Mouse (Mus musculus) heart, embryonic 13.5 days (tissue): ENCODE measurements around the gene Sult6b2. TPM values are rescaled to one million over a fixed set of nuclear protein-coding genes. Genes with fewer than 3 reads are reported as not detected.

Experiments used
- ATAC-seq: fragments of 200-750 bp; cut with Nextera tagmentation; 2 replicates; pipeline ENCODE4 v1.8.0; 2017; ENCODE audit warnings: moderate TSS enrichment; ENCODE audit not compliant: insufficient number of reproducible peaks, low FRiP score, low TSS enrichment; ENCODE audit errors: extremely low read depth
- H3K27ac ChIP-seq: fragments of 300-500 bp; sonication (generic); replicated peaks from 2 replicates; pipeline ENCODE4 v1.5.1; 2015; ENCODE audit warnings: moderate library complexity, mild to moderate bottlenecking, inconsistent platforms
- H3K27me3 ChIP-seq: fragments of 300-500 bp; sonication (generic); replicated peaks from 2 replicates; pipeline ENCODE4 v1.6.1; 2015; ENCODE audit warnings: mild to moderate bottlenecking, inconsistent platforms
- H3K36me3 ChIP-seq: fragments of 300-500 bp; sonication (generic); 2 replicates; pipeline ENCODE4 v1.6.1; 2015; ENCODE audit warnings: mild to moderate bottlenecking, inconsistent platforms
- H3K4me1 ChIP-seq: fragments of 300-500 bp; sonication (generic); 2 replicates; pipeline ENCODE4 v1.6.1; 2015; ENCODE audit warnings: inconsistent platforms
- H3K4me2 ChIP-seq: fragments of 300-500 bp; sonication (generic); 2 replicates; pipeline ENCODE4 v1.6.1; 2015; ENCODE audit warnings: inconsistent platforms, mild to moderate bottlenecking, moderate library complexity
- H3K4me3 ChIP-seq: fragments of 300-500 bp; sonication (generic); 2 replicates; pipeline ENCODE4 v1.5.1; 2015; ENCODE audit warnings: moderate library complexity, mild to moderate bottlenecking, inconsistent platforms
- H3K9ac ChIP-seq: fragments of 300-500 bp; sonication (generic); 2 replicates; pipeline ENCODE4 v1.6.1; 2015; ENCODE audit warnings: inconsistent platforms, mild to moderate bottlenecking, moderate library complexity
- H3K9me3 ChIP-seq: fragments of 300-500 bp; sonication (generic); 2 replicates; pipeline ENCODE4 v1.6.1; 2016; ENCODE audit warnings: inconsistent platforms
- WGBS: fragments of 180-500 bp; shearing (Covaris S2); methylation state at CpG from one replicate; pipeline ENCODE4 v1.1.7; 2015; ENCODE audit warnings: mixed read lengths; 5-methylcytosine and 5-hydroxymethylcytosine counted together
- polyA plus RNA-seq: library from polyadenylated mRNA; unstranded; fragments of >200 nt; fragmentation: Nextera tagmentation; extraction: Ambion mirVana; gene quantifications from 2 replicates; pipeline ENCODE4 v1.2.1, GENCODE M21; 2015

Gene Sult6b2
- polyA plus RNA-seq = 0.07 TPM in 1 of 2 replicates, not detected in the other

DNA sequence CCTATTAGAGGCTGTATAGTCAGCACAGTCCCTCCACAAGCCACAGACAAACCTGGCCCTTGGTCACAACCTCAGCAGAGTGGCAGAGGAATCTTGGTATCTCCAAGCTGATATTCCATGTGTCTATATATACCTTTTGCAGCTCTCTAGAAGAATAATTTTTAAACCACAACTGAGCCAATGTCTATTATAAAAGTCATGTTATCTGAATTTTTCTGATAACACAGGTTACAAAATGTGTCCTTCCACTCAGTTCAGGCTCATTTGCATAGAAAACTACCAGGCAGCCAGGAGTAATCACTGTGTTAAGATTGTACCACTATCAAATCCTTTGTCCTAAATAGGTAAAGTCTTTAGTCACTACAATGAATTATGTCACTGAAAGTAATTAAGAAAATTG is at the start of gene Sult6b2:
Gene Sult6b2, minus strand, starts transcription at position 101 of the 400 bp plus-strand sequence.
- Histone ChIP-seq H3K4me3 (no peak within 1 kb of the TSS), H3K4me2 (no peak within 1 kb of the TSS), H3K4me1 (peaks cover 2% of the 10 kb centered on the region; the same call in 1 of the 2 replicates), H3K27me3 (no peaks in the 10 kb centered on the region), H3K36me3 (no peaks in the 10 kb centered on the region), H3K9ac (no peak within 1 kb of the TSS), H3K27ac (no peak within 1 kb of the TSS), H3K9me3 (no peaks in the 10 kb centered on the region)
- ATAC-seq = no peak

DNA sequence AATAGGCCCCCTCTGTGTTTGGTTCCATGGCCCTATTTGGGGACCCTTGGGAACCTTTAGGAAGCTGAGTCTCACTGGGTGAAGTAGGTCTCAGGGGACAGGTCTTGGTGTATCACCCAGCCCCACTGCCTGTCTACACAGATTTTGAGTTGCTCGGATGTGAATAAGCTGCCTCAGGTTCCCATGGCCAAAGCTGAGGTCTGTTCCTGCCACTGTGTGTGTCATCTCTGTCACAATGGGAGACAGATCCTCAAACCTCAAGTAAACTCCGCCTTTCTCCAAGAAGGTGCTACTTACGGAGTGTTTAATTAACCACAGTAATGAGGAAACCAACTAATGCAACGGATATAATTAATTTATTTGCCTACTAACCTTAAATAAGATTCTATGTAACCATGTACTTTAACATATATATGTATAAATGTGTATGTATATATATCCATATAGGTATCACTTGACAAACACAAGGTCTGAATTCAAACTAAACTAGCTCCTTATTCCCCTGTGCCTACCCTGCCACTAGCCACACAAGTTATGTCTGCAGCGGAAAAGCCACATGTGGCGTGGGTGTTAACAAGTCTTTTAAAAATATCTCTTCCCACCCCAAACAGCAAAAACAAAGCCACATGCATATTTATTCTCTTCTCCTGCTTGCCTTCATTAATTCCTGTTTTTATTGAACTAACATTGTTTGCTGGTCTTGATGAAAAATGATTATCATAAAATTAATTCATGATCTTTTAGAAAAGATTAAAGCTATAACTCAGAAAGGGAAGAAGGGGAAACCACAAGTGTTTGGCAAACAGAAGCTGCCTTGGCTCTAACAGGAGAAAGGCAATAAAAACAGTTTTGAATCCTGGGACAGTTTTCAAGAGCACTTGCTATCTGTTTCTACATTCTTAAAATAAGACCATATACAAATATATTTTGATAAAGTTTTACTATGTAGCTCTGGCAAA is 48.4 kb upstream of the Sult6b2 start:
- Histone ChIP-seq H3K27ac (no peak overlapping the region), H3K9me3 (no peaks in the 10 kb centered on the region), H3K27me3 (no peaks in the 10 kb centered on the region), H3K4me1 (no peaks in the 10 kb centered on the region), H3K4me2 (no peak overlapping the region), H3K36me3 (no peaks in the 10 kb centered on the region), H3K4me3 (no peak overlapping the region), H3K9ac (no peak overlapping the region)
- ATAC-seq = no peak
- 76% methylated on average over 6 of the region's 6 CpGs for WGBS

DNA sequence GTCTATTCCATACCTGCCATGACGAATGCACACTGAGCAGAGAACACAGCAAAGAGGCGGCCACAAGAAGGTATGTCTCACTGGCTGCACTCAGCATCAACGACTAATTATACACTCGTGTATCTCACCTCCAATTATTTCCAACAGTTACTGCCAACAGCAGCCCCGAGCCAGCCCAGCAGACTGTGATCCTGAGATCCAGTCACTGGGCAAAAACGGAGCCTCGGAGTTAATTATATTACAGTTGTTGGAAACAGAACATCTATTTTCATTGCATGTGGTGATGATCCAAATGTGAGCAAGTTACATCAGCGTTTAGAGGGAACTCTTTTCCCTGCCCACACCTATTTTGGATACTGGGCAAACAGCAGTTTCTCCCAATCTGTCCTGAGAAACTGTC is 46.1 kb upstream of the Sult6b2 start:
- no peak for ATAC-seq
- WGBS = 75% methylated on average over 8 of the region's 8 CpGs

DNA sequence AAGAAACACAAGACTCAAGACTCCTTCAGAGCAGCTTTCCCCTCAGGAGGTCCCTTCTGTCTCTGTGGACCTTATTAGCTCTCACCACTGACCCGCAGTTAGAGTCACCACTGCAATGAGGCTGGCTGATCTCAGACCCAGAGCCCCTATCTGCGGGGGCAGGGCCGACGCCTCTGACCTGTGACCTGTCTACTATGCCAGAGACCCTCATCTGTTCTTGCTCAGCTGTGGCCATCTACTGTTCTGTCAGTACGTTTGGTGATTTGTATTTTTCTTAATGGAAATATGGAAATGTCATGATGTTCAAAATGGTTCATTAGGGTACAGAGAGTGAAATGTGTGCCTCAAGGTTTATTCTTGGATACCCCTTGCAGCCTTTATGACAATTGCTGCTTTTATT is 45.0 kb upstream of the Sult6b2 start:
- Histone ChIP-seq H3K4me3 (no peak overlapping the region), H3K4me2 (no peak overlapping the region)
- 38% methylated on average over 5 of the region's 5 CpGs for WGBS

More for the DNA sequence above, 46.1 kb upstream of the Sult6b2 start:
- Histone ChIP-seq H3K4me1 (no peaks in the 10 kb centered on the region), H3K9me3 (no peaks in the 10 kb centered on the region), H3K9ac (no peak overlapping the region), H3K4me2 (no peak overlapping the region), H3K27ac (no peak overlapping the region), H3K27me3 (no peaks in the 10 kb centered on the region), H3K36me3 (no peaks in the 10 kb centered on the region), H3K4me3 (no peak overlapping the region)

DNA sequence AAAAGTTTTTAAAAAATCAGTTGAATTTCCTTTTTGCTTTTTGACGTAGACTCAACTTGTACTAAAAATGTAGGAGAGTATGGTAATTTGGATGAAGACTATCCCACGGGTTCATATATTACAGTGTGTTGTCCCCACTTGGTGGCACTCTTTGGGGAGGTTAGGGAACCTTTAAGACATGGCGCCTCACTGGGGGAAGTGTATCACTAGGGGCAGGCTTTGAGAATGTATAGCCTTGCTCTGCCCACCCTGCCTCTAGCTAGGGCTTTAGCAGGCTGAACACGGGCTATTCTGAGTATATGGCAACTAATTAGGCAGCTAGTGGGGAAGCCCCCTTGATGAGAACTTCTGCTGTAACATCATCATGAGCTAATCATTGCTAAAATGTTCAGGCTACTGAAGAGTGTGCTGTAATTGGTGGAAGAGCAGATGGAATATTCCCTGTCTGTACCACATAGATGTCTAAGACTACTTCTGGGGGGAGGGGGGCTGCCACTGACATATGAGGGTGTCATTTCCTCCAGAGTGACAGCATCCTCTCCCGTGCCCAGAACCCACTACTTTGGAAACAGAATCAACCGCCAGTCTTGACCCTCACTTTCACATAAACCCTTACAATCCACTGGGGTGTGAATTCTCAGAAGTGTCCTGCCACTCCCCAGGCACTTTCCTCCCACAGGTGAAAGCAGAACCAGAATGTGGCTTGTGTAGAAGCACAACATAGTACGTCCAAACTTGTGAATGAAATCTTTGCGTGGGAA is 43.8 kb upstream of the Sult6b2 start:
- ATAC-seq = no peak
- H3K4me3 ChIP-seq = no peak overlapping the region
- 60% methylated on average over 8 of the region's 8 CpGs for WGBS
- H3K4me2 ChIP-seq = no peak overlapping the region
- H3K9me3 ChIP-seq = no peaks in the 10 kb centered on the region
- H3K4me1 ChIP-seq = no peaks in the 10 kb centered on the region
- H3K9ac ChIP-seq = no peak overlapping the region
- no peaks in the 10 kb centered on the region for H3K27me3 ChIP-seq
- no peaks in the 10 kb centered on the region for H3K36me3 ChIP-seq
- no peak overlapping the region for H3K27ac ChIP-seq

More for the DNA sequence above, 45.0 kb upstream of the Sult6b2 start:
- no peaks in the 10 kb centered on the region for H3K27me3 ChIP-seq
- H3K9ac ChIP-seq = no peak overlapping the region
- no peaks in the 10 kb centered on the region for H3K36me3 ChIP-seq
- no peaks in the 10 kb centered on the region for H3K9me3 ChIP-seq
- no peaks in the 10 kb centered on the region for H3K4me1 ChIP-seq
- no peak overlapping the region for H3K27ac ChIP-seq
- no peak for ATAC-seq

DNA sequence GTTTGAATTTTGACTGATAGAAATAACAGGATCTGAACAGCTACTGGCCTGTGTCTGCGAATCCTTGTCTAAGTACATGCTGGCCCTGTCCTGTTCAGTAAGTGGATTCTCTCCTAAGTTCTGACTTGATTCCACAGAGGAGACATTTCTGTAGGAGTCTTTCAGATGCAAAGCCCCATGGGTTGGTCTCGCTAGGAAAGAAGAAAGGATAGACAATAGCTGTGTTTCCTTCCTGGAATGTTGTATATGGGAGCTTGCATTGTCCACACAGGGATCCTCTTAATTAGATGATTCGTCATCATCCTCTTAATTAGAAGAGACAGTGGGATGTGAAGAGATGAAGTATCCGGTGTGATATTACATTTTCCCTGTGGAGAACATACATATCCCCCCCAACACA is 42.6 kb upstream of the Sult6b2 start:
- ATAC-seq = no peak
- H3K27me3 ChIP-seq = no peaks in the 10 kb centered on the region
- no peak overlapping the region for H3K4me2 ChIP-seq
- H3K27ac ChIP-seq = no peak overlapping the region
- 76% methylated on average over 4 of the region's 4 CpGs for WGBS
- no peaks in the 10 kb centered on the region for H3K9me3 ChIP-seq
- no peaks in the 10 kb centered on the region for H3K4me1 ChIP-seq
- H3K9ac ChIP-seq = no peak overlapping the region
- no peaks in the 10 kb centered on the region for H3K36me3 ChIP-seq
- H3K4me3 ChIP-seq = no peak overlapping the region

DNA sequence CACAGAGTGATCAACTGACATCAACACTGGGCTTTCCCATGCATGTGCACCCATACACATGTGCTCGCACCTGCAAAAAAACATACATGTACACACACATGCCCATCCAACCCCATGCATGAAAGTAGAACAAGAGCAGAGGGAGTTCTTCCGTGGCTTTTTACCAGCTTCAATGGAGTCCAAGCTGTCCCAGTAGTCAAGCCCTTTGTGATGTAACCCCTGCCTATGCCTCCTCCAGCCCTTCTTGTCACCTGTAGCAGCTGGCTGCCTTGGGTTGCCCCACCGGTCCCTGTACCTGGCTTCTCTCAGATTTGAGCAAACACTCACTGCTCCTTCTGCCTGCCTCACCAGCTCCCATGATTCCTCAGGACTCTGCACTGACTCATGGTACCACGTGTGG is 40.8 kb upstream of the Sult6b2 start:
- Histone ChIP-seq H3K9me3 (no peaks in the 10 kb centered on the region), H3K27ac (no peak overlapping the region), H3K4me3 (no peak overlapping the region), H3K9ac (no peak overlapping the region), H3K27me3 (no peaks in the 10 kb centered on the region), H3K4me2 (no peak overlapping the region), H3K4me1 (no peaks in the 10 kb centered on the region), H3K36me3 (no peaks in the 10 kb centered on the region)
- ATAC-seq = no peak
- WGBS = 74% methylated on average over 4 of the region's 4 CpGs

DNA sequence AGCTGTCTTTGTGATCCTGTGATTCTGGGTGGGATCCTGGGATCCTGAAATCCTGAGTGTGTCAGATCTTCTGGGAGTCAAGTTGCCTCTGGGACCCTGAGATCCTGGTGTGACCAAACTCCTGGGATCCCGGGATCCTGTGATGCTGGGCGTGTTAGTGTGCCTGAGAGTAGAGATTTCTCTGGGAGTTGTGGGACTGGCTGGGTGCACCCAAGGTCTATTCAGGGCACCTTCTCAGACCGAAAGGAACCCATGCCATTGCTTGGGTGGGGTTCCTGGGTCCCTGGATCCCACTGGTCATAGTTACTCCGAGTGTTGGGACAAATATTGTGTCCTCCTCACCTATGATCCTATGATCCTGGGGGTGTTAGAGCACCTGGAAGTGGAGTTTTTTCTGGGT is 39.8 kb upstream of the Sult6b2 start:
- ATAC-seq = no peak
- Histone ChIP-seq H3K27ac (no peak overlapping the region), H3K9ac (no peak overlapping the region), H3K27me3 (no peaks in the 10 kb centered on the region), H3K9me3 (no peaks in the 10 kb centered on the region), H3K36me3 (no peaks in the 10 kb centered on the region), H3K4me3 (no peak overlapping the region), H3K4me2 (no peak overlapping the region), H3K4me1 (no peaks in the 10 kb centered on the region)
- WGBS = 68% methylated on average over 4 of the region's 4 CpGs

DNA sequence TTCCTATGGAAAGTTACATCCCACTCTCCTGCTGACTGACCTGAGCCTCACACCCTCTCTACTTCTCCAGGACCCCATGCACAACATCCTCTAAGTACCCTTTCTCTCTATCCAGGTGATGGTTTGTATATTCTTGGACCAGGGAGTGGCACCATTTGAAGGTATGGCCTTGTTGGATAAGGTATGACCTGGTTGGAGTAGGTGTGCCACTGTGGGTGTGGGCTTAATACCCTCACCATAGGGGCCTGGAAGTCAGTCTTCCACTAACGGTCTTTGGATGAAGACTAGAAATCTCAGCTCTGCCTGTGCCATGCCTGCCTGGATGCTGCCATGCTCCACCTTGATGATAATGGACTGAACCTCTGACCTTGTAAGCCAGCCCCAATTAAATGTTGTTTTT is 34.2 kb upstream of the Sult6b2 start:
- H3K27me3 ChIP-seq = no peaks in the 10 kb centered on the region
- 100% methylated on average over 1 of the region's 1 CpGs for WGBS
- H3K4me1 ChIP-seq = peaks cover 6% of the 10 kb centered on the region; the same call in 1 of the 2 replicates
- no peak overlapping the region for H3K4me2 ChIP-seq
- no peaks in the 10 kb centered on the region for H3K9me3 ChIP-seq
- H3K36me3 ChIP-seq = no peaks in the 10 kb centered on the region
- H3K27ac ChIP-seq = no peak overlapping the region
- H3K4me3 ChIP-seq = no peak overlapping the region
- ATAC-seq = no peak
- H3K9ac ChIP-seq = no peak overlapping the region

DNA sequence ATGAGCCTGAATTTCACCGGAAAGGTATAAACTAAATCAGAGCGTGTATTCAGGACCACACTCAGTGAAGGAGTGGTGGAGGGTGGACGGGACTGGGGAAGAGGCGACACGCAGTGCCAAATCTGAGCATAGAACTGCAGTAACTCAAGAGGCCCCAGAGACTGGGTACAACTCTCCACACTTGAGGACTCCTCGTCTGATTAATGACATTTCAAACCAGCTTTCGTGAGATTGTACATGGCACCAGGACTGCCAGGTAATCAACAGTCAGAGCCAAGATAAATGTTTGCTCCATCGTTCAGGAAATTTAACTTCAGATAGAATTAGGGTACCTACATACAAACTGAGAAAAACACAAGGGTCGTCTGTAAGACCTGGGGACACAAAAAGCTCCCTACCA is 33.0 kb upstream of the Sult6b2 start:
- H3K27ac ChIP-seq = no peak overlapping the region
- ATAC-seq = no peak

DNA sequence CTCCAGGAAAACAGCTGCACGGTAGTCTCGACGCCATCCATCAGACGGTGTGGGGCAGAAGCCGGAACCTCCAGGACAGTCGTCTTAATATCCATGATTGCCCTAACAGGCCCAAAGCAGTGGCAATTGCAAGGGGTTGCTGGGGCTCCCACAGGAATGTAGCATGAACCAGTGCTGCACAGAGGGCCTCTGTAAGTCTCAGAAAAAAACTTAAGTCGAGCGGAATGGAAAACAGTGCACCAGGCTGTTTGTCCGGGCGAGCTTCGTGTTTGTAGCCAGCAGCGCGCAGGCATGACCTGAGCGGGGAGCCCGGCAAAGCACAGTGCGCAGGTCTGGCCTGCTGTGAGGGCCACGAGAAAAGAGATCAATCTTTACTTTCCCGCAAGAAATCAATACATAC is 31.4 kb upstream of the Sult6b2 start:
- Histone ChIP-seq H3K4me2 (no peak overlapping the region), H3K27me3 (peaks cover 4% of the 10 kb centered on the region; the same call in 1 of the 2 replicates), H3K4me1 (peaks cover 17% of the 10 kb centered on the region), H3K4me3 (no peak overlapping the region), H3K36me3 (no peaks in the 10 kb centered on the region), H3K27ac (no peak overlapping the region), H3K9me3 (no peaks in the 10 kb centered on the region), H3K9ac (no peak overlapping the region)
- ATAC-seq = no peak
- WGBS = 77% methylated on average over 18 of the region's 18 CpGs

More for the DNA sequence above, 33.0 kb upstream of the Sult6b2 start:
- no peak overlapping the region for H3K4me2 ChIP-seq
- H3K36me3 ChIP-seq = no peaks in the 10 kb centered on the region
- peaks cover 6% of the 10 kb centered on the region; the same call in 1 of the 2 replicates for H3K4me1 ChIP-seq
- H3K4me3 ChIP-seq = no peak overlapping the region
- WGBS = 60% methylated on average over 9 of the region's 9 CpGs
- 0 out of 2 replicates have a peak, but pooled peaks cover 2% of the 10 kb centered on the region for H3K27me3 ChIP-seq
- no peak overlapping the region for H3K9ac ChIP-seq
- H3K9me3 ChIP-seq = no peaks in the 10 kb centered on the region
